Mouse (Mus musculus) cerebellum, adult 11 months (tissue): ENCODE data around the gene Epb41l5.

Experiments used
- DNase-seq: peaks from one replicate; pipeline ENCODE4 v3.0.0; 2022

Gene Epb41l5

GRCm38 (mm10) chr1:119497346-119498004, 151.3 kb downstream of the Epb41l5 start:
- DNase-seq, result no peak

GRCm38 (mm10) chr1:119495396-119495775, 153.4 kb downstream of the Epb41l5 start:
- DNase-seq, result peak; percentile 87
